Mouse (Mus musculus): Measurements from ENCODE around the gene Adgrl3. TPM values are rescaled to one million over a fixed set of nuclear protein-coding genes. Genes with fewer than 3 reads are reported as not detected.
A peak's percentile ranks its signal among the peaks of the same experiment; 100 is the strongest.

The Adgrl3 gene
- polyA plus RNA-seq, 1 experiment from 2014 or later = 18.8 TPM

GRCm38 (mm10) chr5:81364198-81364643 lies 344.3 kb downstream of the Adgrl3 start:
- WGBS = 87% methylated on average over 8 of the region's 8 CpGs

GRCm38 (mm10) chr5:81365250-81365649 lies 345.3 kb downstream of the Adgrl3 start:
- Histone ChIP-seq H3K9me3 (replicated peaks; ENCODE audit: control insufficient read depth, low read length) (no peaks in the 10 kb centered on the region), H3K4me1 (ENCODE audit: control insufficient read depth, insufficient read depth, low read length) (no peaks in the 10 kb centered on the region), H3K9ac (replicated peaks; ENCODE audit: low read length) (no peak overlapping the region), H3K4me3 (ENCODE audit: low read depth, low read length) (no peak overlapping the region), H3K27ac (replicated peaks; ENCODE audit: low read depth, low read length) (no peak overlapping the region), H3K36me3 (replicated peaks; ENCODE audit: control insufficient read depth, insufficient read depth, low read depth, low read length) (no peaks in the 10 kb centered on the region), H3K27me3 (ENCODE audit: control insufficient read depth, insufficient read depth, low read length) (no peaks in the 10 kb centered on the region), H3K4me2 (ENCODE audit: low read depth, low read length) (no peak overlapping the region)
- 58% methylated on average over 2 of the region's 2 CpGs for WGBS
- ATAC-seq (replicated peaks; ENCODE audit: insufficient number of reproducible peaks, low FRiP score, low TSS enrichment, low read depth) = no peak
- no peak for DNase-seq (ENCODE audit: low spot score)

More at GRCm38 (mm10) chr5:81364198-81364643, 344.3 kb downstream of the Adgrl3 start:
- H3K27ac ChIP-seq (replicated peaks; ENCODE audit: low read depth, low read length) = no peak overlapping the region
- ATAC-seq (replicated peaks; ENCODE audit: insufficient number of reproducible peaks, low FRiP score, low TSS enrichment, low read depth) (no peak), DNase-seq (ENCODE audit: low spot score) (no peak)
- no peak overlapping the region for H3K9ac ChIP-seq (replicated peaks; ENCODE audit: low read length)
- H3K9me3 ChIP-seq (replicated peaks; ENCODE audit: control insufficient read depth, low read length) = no peaks in the 10 kb centered on the region
- no peak overlapping the region for H3K4me3 ChIP-seq (ENCODE audit: low read depth, low read length)
- H3K4me2 ChIP-seq (ENCODE audit: low read depth, low read length) = no peak overlapping the region
- H3K4me1 ChIP-seq (ENCODE audit: control insufficient read depth, insufficient read depth, low read length) = no peaks in the 10 kb centered on the region
- H3K27me3 ChIP-seq (ENCODE audit: control insufficient read depth, insufficient read depth, low read length) = no peaks in the 10 kb centered on the region
- H3K36me3 ChIP-seq (replicated peaks; ENCODE audit: control insufficient read depth, insufficient read depth, low read depth, low read length) = no peaks in the 10 kb centered on the region

- H3K4me3 ChIP-seq (ENCODE audit: low read depth, low read length) = no peak overlapping the region
- no peaks in the 10 kb centered on the region for H3K9me3 ChIP-seq (replicated peaks; ENCODE audit: control insufficient read depth, low read length)
- no peaks in the 10 kb centered on the region for H3K4me1 ChIP-seq (ENCODE audit: control insufficient read depth, insufficient read depth, low read length)
- ATAC-seq (replicated peaks; ENCODE audit: insufficient number of reproducible peaks, low FRiP score, low TSS enrichment, low read depth) = no peak
- H3K4me2 ChIP-seq (ENCODE audit: low read depth, low read length) = no peak overlapping the region
- no peak overlapping the region for H3K9ac ChIP-seq (replicated peaks; ENCODE audit: low read length)
- H3K27me3 ChIP-seq (ENCODE audit: control insufficient read depth, insufficient read depth, low read length) = no peaks in the 10 kb centered on the region
- no peak overlapping the region for H3K27ac ChIP-seq (replicated peaks; ENCODE audit: low read depth, low read length)
- H3K36me3 ChIP-seq (replicated peaks; ENCODE audit: control insufficient read depth, insufficient read depth, low read depth, low read length) = no peaks in the 10 kb centered on the region
- DNase-seq (ENCODE audit: low spot score) = no peak
- WGBS = 90% methylated on average over 10 of the region's 10 CpGs
Measured at GRCm38 (mm10) chr5:81370126-81370850, 350.4 kb downstream of the Adgrl3 start.

GRCm38 (mm10) chr5:81375992-81376391 lies 356.1 kb downstream of the Adgrl3 start:
- Histone ChIP-seq H3K4me1 (ENCODE audit: control insufficient read depth, insufficient read depth, low read length) (no peaks in the 10 kb centered on the region), H3K4me3 (ENCODE audit: low read depth, low read length) (no peak overlapping the region), H3K4me2 (ENCODE audit: low read depth, low read length) (no peak overlapping the region), H3K9ac (replicated peaks; ENCODE audit: low read length) (no peak overlapping the region), H3K27me3 (ENCODE audit: control insufficient read depth, insufficient read depth, low read length) (no peaks in the 10 kb centered on the region), H3K27ac (replicated peaks; ENCODE audit: low read depth, low read length) (no peak overlapping the region), H3K9me3 (replicated peaks; ENCODE audit: control insufficient read depth, low read length) (no peaks in the 10 kb centered on the region), H3K36me3 (replicated peaks; ENCODE audit: control insufficient read depth, insufficient read depth, low read depth, low read length) (no peaks in the 10 kb centered on the region)
- DNase-seq (ENCODE audit: low spot score) = no peak
- ATAC-seq (replicated peaks; ENCODE audit: insufficient number of reproducible peaks, low FRiP score, low TSS enrichment, low read depth) = no peak
- 82% methylated on average over 7 of the region's 7 CpGs for WGBS

GRCm38 (mm10) chr5:81405582-81406143 lies 385.7 kb downstream of the Adgrl3 start:
- WGBS = 3% methylated on average over 1 of the region's 1 CpGs
- peak; percentile 33 for DNase-seq (ENCODE audit: low spot score)
- H3K4me2 ChIP-seq (ENCODE audit: low read depth, low read length) = no peak overlapping the region

GRCm38 (mm10) chr5:81417326-81417725 lies 397.4 kb downstream of the Adgrl3 start:
- Histone ChIP-seq H3K4me2 (ENCODE audit: low read depth, low read length) (no peak overlapping the region), H3K9ac (replicated peaks; ENCODE audit: low read length) (no peak overlapping the region), H3K27ac (replicated peaks; ENCODE audit: low read depth, low read length) (no peak overlapping the region), H3K36me3 (replicated peaks; ENCODE audit: control insufficient read depth, insufficient read depth, low read depth, low read length) (no peaks in the 10 kb centered on the region), H3K4me3 (ENCODE audit: low read depth, low read length) (no peak overlapping the region), H3K4me1 (ENCODE audit: control insufficient read depth, insufficient read depth, low read length) (no peaks in the 10 kb centered on the region), H3K27me3 (ENCODE audit: control insufficient read depth, insufficient read depth, low read length) (no peaks in the 10 kb centered on the region), H3K9me3 (replicated peaks; ENCODE audit: control insufficient read depth, low read length) (no peaks in the 10 kb centered on the region)
- ATAC-seq (replicated peaks; ENCODE audit: insufficient number of reproducible peaks, low FRiP score, low TSS enrichment, low read depth) (no peak), DNase-seq (ENCODE audit: low spot score) (no peak)
- 25% methylated on average over 3 of the region's 3 CpGs for WGBS

More at GRCm38 (mm10) chr5:81405582-81406143, 385.7 kb downstream of the Adgrl3 start:
- no peaks in the 10 kb centered on the region for H3K36me3 ChIP-seq (replicated peaks; ENCODE audit: control insufficient read depth, insufficient read depth, low read depth, low read length)
- no peaks in the 10 kb centered on the region for H3K27me3 ChIP-seq (ENCODE audit: control insufficient read depth, insufficient read depth, low read length)
- H3K4me1 ChIP-seq (ENCODE audit: control insufficient read depth, insufficient read depth, low read length) = no peaks in the 10 kb centered on the region
- no peak overlapping the region for H3K4me3 ChIP-seq (ENCODE audit: low read depth, low read length)
- no peaks in the 10 kb centered on the region for H3K9me3 ChIP-seq (replicated peaks; ENCODE audit: control insufficient read depth, low read length)
- no peak for ATAC-seq (replicated peaks; ENCODE audit: insufficient number of reproducible peaks, low FRiP score, low TSS enrichment, low read depth)
- H3K27ac ChIP-seq (replicated peaks; ENCODE audit: low read depth, low read length) = no peak overlapping the region
- H3K9ac ChIP-seq (replicated peaks; ENCODE audit: low read length) = no peak overlapping the region

GRCm38 (mm10) chr5:81427393-81427792 lies 407.5 kb downstream of the Adgrl3 start:
- DNase-seq (ENCODE audit: low spot score) (no peak), ATAC-seq (replicated peaks; ENCODE audit: insufficient number of reproducible peaks, low FRiP score, low TSS enrichment, low read depth) (no peak)
- Histone ChIP-seq H3K4me1 (ENCODE audit: control insufficient read depth, insufficient read depth, low read length) (no peaks in the 10 kb centered on the region), H3K36me3 (replicated peaks; ENCODE audit: control insufficient read depth, insufficient read depth, low read depth, low read length) (no peaks in the 10 kb centered on the region), H3K4me3 (ENCODE audit: low read depth, low read length) (no peak overlapping the region), H3K27ac (replicated peaks; ENCODE audit: low read depth, low read length) (no peak overlapping the region), H3K27me3 (ENCODE audit: control insufficient read depth, insufficient read depth, low read length) (no peaks in the 10 kb centered on the region), H3K4me2 (ENCODE audit: low read depth, low read length) (no peak overlapping the region), H3K9ac (replicated peaks; ENCODE audit: low read length) (no peak overlapping the region), H3K9me3 (replicated peaks; ENCODE audit: control insufficient read depth, low read length) (no peaks in the 10 kb centered on the region)
- 93% methylated on average over 5 of the region's 5 CpGs for WGBS

- Histone ChIP-seq H3K4me1 (ENCODE audit: control insufficient read depth, insufficient read depth, low read length) (no peaks in the 10 kb centered on the region), H3K27ac (replicated peaks; ENCODE audit: low read depth, low read length) (no peak overlapping the region), H3K4me2 (ENCODE audit: low read depth, low read length) (no peak overlapping the region), H3K9me3 (replicated peaks; ENCODE audit: control insufficient read depth, low read length) (no peaks in the 10 kb centered on the region), H3K4me3 (ENCODE audit: low read depth, low read length) (no peak overlapping the region), H3K36me3 (replicated peaks; ENCODE audit: control insufficient read depth, insufficient read depth, low read depth, low read length) (no peaks in the 10 kb centered on the region), H3K27me3 (ENCODE audit: control insufficient read depth, insufficient read depth, low read length) (no peaks in the 10 kb centered on the region), H3K9ac (replicated peaks; ENCODE audit: low read length) (no peak overlapping the region)
- 92% methylated on average over 3 of the region's 3 CpGs for WGBS
- no peak for DNase-seq (ENCODE audit: low spot score)
- no peak for ATAC-seq (replicated peaks; ENCODE audit: insufficient number of reproducible peaks, low FRiP score, low TSS enrichment, low read depth)
Measured at GRCm38 (mm10) chr5:81436375-81436774, 416.4 kb downstream of the Adgrl3 start.
